Mouse (Mus musculus) spleen, postnatal 36 days (tissue): ENCODE data around the gene Mfsd1.

ENCODE experiments used
- DNase-seq, 2 experiments: peaks; one replicate each; pipeline ENCODE4 v3.0.0; 2022; ENCODE audit warnings: low spot score in 2 of 2, mixed read lengths in 1 of 2

Gene Mfsd1

DNA sequence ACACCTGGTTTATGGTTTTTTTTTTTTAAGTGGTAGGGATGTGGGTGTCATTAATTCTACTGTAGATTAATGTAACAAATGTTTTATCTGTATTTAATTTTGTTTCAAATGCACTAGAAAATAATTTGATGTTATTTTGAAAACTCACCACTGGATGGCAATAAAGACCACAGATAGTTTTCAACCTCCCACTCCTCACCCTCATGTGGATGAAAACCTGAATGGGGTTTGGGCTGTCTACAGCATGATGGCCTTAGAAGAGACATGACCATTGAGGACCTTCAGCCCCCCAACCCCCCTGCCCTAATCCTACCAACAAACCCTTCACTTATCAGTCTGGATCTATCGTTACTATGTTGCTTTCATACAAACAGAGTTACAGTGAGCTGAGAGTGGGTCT, 42.1 kb downstream of the Mfsd1 start:
- no peak for DNase-seq

GRCm38 (mm10) chr3:67643135-67643534, 60.6 kb downstream of the Mfsd1 start:
- no peak for DNase-seq

DNA sequence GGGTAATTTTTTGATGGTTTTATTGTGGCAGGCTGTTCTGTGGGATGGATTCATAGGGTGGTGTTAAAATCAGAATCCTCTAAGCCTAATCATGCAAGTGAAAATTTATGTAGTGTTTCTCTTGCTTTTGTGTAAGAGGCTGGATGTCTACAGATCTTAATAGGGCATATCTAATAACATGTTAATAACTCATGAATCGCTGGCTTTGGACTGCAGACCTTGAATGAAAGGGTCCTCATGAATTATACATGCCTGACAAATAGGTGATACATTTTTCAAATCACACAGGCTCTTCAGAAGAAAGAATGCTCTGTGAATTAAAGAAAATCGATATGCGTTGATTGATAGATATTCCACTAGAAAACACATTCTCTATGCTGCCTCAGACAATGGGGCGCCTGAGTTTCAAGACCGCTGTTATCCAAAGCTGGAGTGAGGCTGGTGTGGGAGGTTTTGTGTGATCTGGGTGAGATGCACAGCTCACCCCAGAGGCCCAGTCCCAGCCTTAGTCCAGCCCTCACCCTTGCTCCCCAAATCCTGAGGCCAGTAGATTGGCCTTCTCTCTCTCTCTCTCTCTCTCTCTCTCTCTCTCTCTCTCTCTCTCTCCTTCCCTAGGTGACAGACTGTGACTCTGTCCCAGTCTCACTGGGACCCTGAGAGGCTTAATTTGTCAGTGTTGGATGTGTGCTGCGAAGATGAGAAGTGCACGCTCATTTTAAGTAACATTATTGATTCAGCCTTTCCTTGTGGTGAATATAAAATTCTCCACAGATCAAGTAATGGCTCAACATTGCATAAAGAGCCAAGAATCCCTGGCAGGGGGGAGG, 63.3 kb downstream of the Mfsd1 start:
- no peak for DNase-seq
